Mouse (Mus musculus) stomach, postnatal 0 days (tissue): ENCODE data around the gene Rnh1.

Source experiments
- CTCF ChIP-seq: IDR thresholded peaks from 2 replicates; pipeline ENCODE4 v1.5.1; 2016; ENCODE audit warnings: antibody characterized with exemption, low read depth, mild to moderate bottlenecking, moderate library complexity
- EP300 ChIP-seq: optimal IDR thresholded peaks from 2 replicates; pipeline ENCODE3; 2016; ENCODE audit warnings: antibody characterized with exemption

DNA sequence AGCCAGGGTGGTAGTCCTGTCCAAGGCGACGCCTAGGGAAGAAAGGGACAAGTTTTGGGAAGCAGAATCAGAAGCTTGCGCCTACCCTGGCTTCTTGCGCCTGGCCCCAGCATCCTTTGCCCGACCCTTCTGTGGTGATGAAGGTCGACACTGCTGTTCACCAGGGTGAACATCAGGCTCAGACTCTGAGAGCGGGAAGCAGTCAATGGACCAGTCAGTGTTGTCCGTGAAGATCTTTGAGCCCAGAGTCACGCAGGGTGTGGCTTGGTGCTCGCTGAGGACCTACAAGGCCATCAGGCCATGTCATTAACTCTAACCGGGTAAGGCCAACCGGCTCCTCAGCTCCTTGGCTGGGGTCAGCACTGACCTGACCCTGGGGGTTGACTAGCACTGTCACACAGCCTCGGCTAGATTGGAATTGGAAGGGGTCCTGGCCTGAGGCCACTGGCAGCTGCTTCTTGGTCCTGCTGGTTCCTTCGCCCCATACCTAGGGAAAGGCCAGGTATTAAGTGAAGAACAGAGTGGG lies 38.0 kb upstream of the Rnh1 start:
- TF ChIP-seq CTCF: no peak
- no peak for TF ChIP-seq EP300
